Mouse (Mus musculus): Measurements from ENCODE around the gene Dvl3. TPM values are rescaled to one million over a fixed set of nuclear protein-coding genes. Genes with fewer than 3 reads are reported as not detected.

The Dvl3 gene
- polyA plus RNA-seq, 1 experiment from 2014 or later = 58.9 TPM

DNA sequence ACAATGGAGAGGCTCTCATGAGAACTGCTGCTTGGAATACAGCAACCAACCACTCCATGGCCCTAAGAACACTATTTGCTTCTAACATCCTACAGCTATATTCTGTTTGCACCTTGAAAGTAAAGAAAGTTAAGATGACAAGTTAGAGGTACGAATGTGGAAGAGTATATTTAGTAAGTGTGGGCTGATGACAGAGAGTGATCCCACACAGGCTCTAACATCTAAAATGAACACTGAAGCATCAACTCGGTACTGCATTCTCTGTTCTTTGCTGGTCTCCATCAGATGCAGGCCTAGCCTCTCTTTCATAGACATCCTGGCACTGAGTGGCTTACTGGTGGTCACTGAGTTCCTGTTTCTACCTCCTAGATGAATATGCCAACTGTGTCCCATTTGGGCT lies 27.5 kb upstream of the Dvl3 start:
- Histone ChIP-seq H3K27ac (ENCODE audit: low read depth, low read length) (no peak overlapping the region), H3K27me3 (ENCODE audit: control insufficient read depth, insufficient read depth, low read length) (no peaks in the 10 kb centered on the region), H3K9ac (ENCODE audit: low read depth, low read length) (no peak overlapping the region), H3K4me3 (ENCODE audit: low read depth, low read length) (no peak overlapping the region), H3K36me3 (ENCODE audit: control insufficient read depth, insufficient read depth, low read length) (no peaks in the 10 kb centered on the region), H3K4me2 (replicated peaks; ENCODE audit: low read depth, low read length) (no peak overlapping the region), H3K9me3 (ENCODE audit: control insufficient read depth, low read length) (no peaks in the 10 kb centered on the region), H3K4me1 (replicated peaks; ENCODE audit: control insufficient read depth, insufficient read depth, low read length) (no peaks in the 10 kb centered on the region)
- ATAC-seq (ENCODE audit: low FRiP score) (no peak), DNase-seq (ENCODE audit: low spot score) (no peak)
- 86% methylated on average over 2 of the region's 2 CpGs for WGBS

DNA sequence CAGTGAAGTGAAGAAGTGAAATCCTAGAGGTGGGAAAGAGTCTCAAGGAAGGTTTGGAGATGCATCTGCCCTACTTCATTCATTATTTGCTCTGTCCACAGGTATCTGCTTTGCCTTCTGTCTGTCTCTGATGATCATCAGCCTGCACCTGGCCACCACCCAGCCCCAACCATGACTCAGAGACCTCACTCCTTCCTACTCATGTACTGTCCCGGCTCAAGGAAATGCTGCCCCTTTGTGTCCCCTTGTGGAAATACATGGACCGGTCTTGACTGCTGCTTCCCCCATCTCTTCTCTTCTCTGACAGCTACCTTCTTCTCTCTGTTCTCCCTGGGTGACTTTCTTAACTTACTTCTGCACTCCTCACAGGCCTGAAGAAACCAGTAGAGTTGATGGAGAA lies 26.2 kb upstream of the Dvl3 start:
- Histone ChIP-seq H3K4me3 (ENCODE audit: low read depth, low read length) (no peak overlapping the region), H3K9ac (ENCODE audit: low read depth, low read length) (no peak overlapping the region), H3K4me1 (replicated peaks; ENCODE audit: control insufficient read depth, insufficient read depth, low read length) (no peaks in the 10 kb centered on the region), H3K4me2 (replicated peaks; ENCODE audit: low read depth, low read length) (no peak overlapping the region), H3K27ac (ENCODE audit: low read depth, low read length) (no peak overlapping the region), H3K36me3 (ENCODE audit: control insufficient read depth, insufficient read depth, low read length) (no peaks in the 10 kb centered on the region), H3K9me3 (ENCODE audit: control insufficient read depth, low read length) (no peaks in the 10 kb centered on the region), H3K27me3 (ENCODE audit: control insufficient read depth, insufficient read depth, low read length) (no peaks in the 10 kb centered on the region)
- DNase-seq (ENCODE audit: low spot score) (no peak), ATAC-seq (ENCODE audit: low FRiP score) (no peak)
- 46% methylated on average over 2 of the region's 2 CpGs for WGBS

DNA sequence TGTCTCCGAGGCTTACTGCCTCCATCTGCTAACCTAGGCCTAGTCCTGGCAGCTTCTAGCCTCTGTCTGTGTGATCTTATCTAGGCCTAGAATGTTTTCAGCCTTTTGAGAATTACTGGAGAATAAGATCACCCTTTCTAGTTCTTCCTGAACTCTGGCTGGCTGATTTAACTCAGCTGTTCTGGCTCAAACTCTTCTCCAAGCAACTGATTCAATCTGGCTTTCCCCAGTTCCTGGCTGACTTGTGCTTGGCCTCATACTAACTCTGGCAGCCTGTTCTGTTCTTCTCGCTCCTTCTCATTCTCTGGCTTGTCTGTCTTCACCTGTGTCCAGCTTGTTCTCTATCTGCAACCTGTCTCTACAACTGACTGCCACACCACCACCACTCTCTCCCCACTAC lies 25.5 kb upstream of the Dvl3 start:
- Histone ChIP-seq H3K4me2 (replicated peaks; ENCODE audit: low read depth, low read length) (no peak overlapping the region), H3K27ac (ENCODE audit: low read depth, low read length) (no peak overlapping the region), H3K4me3 (ENCODE audit: low read depth, low read length) (no peak overlapping the region), H3K9me3 (ENCODE audit: control insufficient read depth, low read length) (no peaks in the 10 kb centered on the region), H3K9ac (ENCODE audit: low read depth, low read length) (no peak overlapping the region), H3K4me1 (replicated peaks; ENCODE audit: control insufficient read depth, insufficient read depth, low read length) (no peaks in the 10 kb centered on the region), H3K27me3 (ENCODE audit: control insufficient read depth, insufficient read depth, low read length) (no peaks in the 10 kb centered on the region), H3K36me3 (ENCODE audit: control insufficient read depth, insufficient read depth, low read length) (no peaks in the 10 kb centered on the region)
- DNase-seq (ENCODE audit: low spot score) (no peak), ATAC-seq (ENCODE audit: low FRiP score) (no peak)
- 84% methylated on average over 2 of the region's 2 CpGs for WGBS

DNA sequence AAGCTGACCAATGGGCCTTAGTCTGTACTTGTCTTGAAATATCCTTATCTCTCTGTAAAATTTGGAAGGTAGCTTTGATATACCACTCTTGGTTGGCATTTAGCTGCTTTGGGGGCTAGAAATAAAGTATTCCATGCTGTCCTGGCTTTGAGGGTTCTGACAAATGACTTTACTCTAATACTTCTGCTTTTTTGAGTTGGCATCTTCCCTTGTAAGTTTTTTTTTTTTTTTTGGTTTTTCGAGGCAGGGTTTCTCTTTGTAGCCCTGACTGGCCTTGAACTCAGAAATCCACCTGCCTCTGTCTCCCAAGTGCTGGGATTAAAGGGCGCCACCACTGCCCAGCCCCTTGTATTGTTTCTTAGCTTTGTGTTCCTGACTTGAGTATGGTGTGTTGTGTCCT lies 23.3 kb upstream of the Dvl3 start:
- no peak for ATAC-seq (ENCODE audit: low FRiP score)
- Histone ChIP-seq H3K4me2 (replicated peaks; ENCODE audit: low read depth, low read length) (no peak overlapping the region), H3K36me3 (ENCODE audit: control insufficient read depth, insufficient read depth, low read length) (no peaks in the 10 kb centered on the region), H3K27me3 (ENCODE audit: control insufficient read depth, insufficient read depth, low read length) (peaks cover 9% of the 10 kb centered on the region), H3K9ac (ENCODE audit: low read depth, low read length) (no peak overlapping the region), H3K27ac (ENCODE audit: low read depth, low read length) (no peak overlapping the region), H3K9me3 (ENCODE audit: control insufficient read depth, low read length) (no peaks in the 10 kb centered on the region), H3K4me3 (ENCODE audit: low read depth, low read length) (no peak overlapping the region), H3K4me1 (replicated peaks; ENCODE audit: control insufficient read depth, insufficient read depth, low read length) (no peaks in the 10 kb centered on the region)
- DNase-seq (ENCODE audit: low spot score) = no peak
- WGBS = 75% methylated on average over 2 of the region's 2 CpGs

DNA sequence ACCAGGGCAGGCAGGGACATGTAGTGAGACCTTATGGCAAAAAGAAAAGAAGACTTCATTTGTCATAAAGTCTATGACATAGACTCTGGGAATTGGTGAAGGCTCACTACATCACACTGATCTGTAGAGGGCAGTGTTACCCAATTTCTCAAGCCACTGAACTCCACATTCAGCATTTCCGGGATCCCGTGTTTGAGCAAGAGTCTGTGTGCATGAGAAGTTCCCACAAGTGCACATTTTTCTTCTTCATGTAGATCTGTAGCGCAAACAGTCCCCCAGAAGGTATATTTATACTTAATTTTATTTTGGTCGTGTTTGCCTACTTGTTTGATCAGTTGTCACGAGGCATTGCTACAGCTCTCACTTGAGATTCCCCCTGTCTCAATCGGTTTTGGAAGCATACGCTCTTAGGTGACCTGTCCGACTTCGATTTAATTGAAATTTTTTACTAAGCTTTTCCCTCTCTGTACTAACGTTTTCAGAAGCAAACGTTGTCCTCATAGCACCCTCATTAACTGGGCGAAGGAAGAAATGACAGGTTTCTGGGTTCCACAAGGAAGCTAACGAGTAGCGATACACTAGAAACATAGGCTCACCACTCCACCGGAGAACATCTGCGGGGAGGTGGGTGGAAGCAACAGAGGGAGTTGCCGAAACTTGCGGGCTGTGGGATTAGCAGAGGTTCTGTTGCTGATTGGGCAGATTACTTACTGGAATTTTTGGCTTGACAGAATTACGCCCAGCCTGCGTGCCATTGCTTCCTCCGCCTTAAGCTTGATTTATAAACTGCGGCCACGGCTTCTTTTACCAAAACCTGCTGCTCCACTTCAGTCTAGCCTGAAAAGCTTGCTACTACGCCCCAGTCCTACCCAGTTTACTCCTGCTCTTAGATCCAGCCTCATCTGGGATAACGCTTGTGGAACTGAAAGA lies 19.8 kb upstream of the Dvl3 start:
- H3K27me3 ChIP-seq (ENCODE audit: control insufficient read depth, insufficient read depth, low read length) = peaks cover 9% of the 10 kb centered on the region
- H3K9ac ChIP-seq (ENCODE audit: low read depth, low read length) = 0 out of 2 replicates have a peak overlapping the region, but pooled peaks have one; percentile 2
- H3K36me3 ChIP-seq (ENCODE audit: control insufficient read depth, insufficient read depth, low read length) = peaks cover 2% of the 10 kb centered on the region; the same call in 1 of the 2 replicates
- peak overlapping the region; percentile 9 for H3K4me3 ChIP-seq (ENCODE audit: low read depth, low read length)
- peak overlapping the region; percentile 33 for H3K4me2 ChIP-seq (replicated peaks; ENCODE audit: low read depth, low read length)
- H3K27ac ChIP-seq (ENCODE audit: low read depth, low read length) = no peak overlapping the region
- H3K4me1 ChIP-seq (replicated peaks; ENCODE audit: control insufficient read depth, insufficient read depth, low read length) = no peaks in the 10 kb centered on the region
- WGBS = 23% methylated on average over 25 of the region's 25 CpGs
- peak; percentile 76 for DNase-seq (ENCODE audit: low spot score)
- no peak for ATAC-seq (ENCODE audit: low FRiP score)
- H3K9me3 ChIP-seq (ENCODE audit: control insufficient read depth, low read length) = no peaks in the 10 kb centered on the region

DNA sequence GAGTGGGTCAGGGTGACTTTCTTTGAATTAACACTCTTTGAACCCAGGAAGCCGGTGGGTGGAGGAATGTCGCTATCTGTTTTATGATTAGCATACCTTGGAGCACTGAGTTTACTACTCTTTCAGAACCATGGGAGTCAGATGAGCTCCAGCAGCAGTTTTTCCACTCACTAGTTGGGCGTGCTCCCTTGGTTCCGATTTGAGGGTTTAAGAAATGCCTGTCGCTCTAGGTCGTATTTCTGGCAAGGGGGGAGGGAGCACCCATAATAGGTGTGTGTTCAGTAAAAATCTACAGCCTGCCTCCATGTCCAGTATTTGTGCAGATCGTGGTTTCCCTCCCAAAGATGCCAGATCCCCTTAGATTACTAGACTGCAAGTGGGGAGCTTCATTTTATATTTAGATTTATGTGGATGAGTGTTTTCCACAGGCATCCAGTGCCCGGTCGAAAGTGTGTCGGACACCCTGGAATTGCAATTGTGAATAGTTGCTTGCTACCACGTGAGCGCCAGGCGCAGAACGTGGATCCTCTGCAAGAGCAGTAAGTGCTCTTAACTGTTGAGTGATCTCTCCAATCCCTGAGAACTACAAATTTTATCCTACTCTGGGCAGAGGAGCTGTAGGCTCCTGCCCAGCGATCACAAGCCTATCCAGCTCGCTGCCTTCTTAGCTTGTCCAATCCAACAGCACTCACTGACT lies 18.7 kb upstream of the Dvl3 start:
- H3K9me3 ChIP-seq (ENCODE audit: control insufficient read depth, low read length) = no peaks in the 10 kb centered on the region
- peak overlapping the region; percentile 94 for H3K4me3 ChIP-seq (ENCODE audit: low read depth, low read length)
- DNase-seq (ENCODE audit: low spot score) (no peak), ATAC-seq (ENCODE audit: low FRiP score) (0 out of 2 replicates have a peak, but pooled peaks have one; percentile 1)
- H3K36me3 ChIP-seq (ENCODE audit: control insufficient read depth, insufficient read depth, low read length) = peaks cover 12% of the 10 kb centered on the region
- peaks cover 9% of the 10 kb centered on the region for H3K27me3 ChIP-seq (ENCODE audit: control insufficient read depth, insufficient read depth, low read length)
- peak overlapping the region; percentile 62 for H3K4me2 ChIP-seq (replicated peaks; ENCODE audit: low read depth, low read length)
- H3K4me1 ChIP-seq (replicated peaks; ENCODE audit: control insufficient read depth, insufficient read depth, low read length) = no peaks in the 10 kb centered on the region
- peak overlapping the region; percentile 81; the same call in 1 of the 2 replicates for H3K27ac ChIP-seq (ENCODE audit: low read depth, low read length)
- 11% methylated on average over 16 of the region's 16 CpGs for WGBS
- H3K9ac ChIP-seq (ENCODE audit: low read depth, low read length) = peak overlapping the region; percentile 92

DNA sequence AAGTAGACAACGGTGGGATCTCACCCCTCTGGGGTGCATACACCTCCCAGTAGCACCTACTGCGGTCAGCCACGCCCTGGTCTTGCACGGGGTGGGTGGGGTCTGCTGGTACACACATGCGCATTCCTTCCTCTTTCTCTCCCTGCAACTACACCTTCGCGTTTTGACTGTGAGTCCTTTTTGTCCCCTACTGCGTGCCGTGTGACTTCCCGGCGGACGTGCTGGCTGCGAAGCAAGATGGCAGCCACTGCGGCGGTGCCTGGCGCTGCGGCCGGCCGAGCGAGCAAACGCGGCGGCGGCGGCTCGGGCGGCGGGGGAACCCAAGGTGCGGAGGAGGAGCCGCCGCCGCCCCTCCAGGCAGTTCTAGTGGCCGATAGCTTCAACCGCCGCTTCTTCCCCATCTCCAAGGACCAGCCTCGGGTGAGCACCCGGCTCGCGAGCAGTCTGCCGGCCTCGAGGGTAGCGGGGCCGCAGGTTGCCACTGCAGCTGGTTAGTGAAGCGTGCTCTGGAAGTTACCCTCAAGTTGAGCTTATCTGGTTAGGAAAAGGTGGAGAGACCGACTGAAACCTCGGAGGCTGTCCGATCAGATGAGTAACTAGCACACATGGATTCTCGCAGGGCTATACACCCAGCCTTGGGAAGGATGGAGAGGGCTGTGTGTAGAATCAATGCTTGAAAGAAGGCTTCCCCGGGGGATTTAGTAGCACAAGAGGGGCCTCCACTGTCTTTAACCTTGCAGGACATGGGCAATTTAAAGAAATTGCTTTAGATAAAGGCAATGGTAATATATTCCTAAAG lies 17.9 kb upstream of the Dvl3 start, which contains the start of gene Eif2b5:
Eif2b5 (plus strand) TSS at position 141 of the 799 bp plus-strand sequence.
- peak; percentile 88 for DNase-seq (ENCODE audit: low spot score)
- Histone ChIP-seq H3K4me1 (replicated peaks; ENCODE audit: control insufficient read depth, insufficient read depth, low read length) (no peaks in the 10 kb centered on the region), H3K9me3 (ENCODE audit: control insufficient read depth, low read length) (no peaks in the 10 kb centered on the region), H3K4me2 (replicated peaks; ENCODE audit: low read depth, low read length) (peak within 1 kb of the TSS; percentile 62), H3K27ac (ENCODE audit: low read depth, low read length) (peak within 1 kb of the TSS; percentile 81), H3K27me3 (ENCODE audit: control insufficient read depth, insufficient read depth, low read length) (peaks cover 9% of the 10 kb centered on the region), H3K4me3 (ENCODE audit: low read depth, low read length) (peak within 1 kb of the TSS; percentile 94), H3K9ac (ENCODE audit: low read depth, low read length) (peak within 1 kb of the TSS; percentile 92), H3K36me3 (ENCODE audit: control insufficient read depth, insufficient read depth, low read length) (peaks cover 19% of the 10 kb centered on the region)
- ATAC-seq (ENCODE audit: low FRiP score) = peak; percentile 93
- under 1% methylated on average over 49 of the region's 49 CpGs for WGBS

DNA sequence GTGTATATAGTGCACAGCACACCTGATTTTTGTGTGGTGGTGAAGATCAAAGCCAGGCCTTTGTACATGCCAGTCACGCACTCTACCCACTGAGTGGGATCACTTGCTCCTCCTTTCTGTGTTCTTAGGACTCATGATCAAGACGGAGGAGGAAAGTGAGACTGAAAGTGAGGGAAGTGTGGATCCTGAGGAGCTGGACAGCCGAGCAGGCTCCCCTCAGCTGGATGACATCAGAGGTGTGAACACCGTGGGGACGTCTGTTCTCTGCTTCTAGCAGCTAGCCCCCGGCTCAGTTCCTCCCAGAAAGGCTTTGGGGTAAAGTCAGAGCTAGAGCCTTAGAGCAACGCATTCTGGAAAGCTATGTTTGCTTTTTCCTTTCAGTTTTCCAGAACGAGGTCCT lies 10.8 kb upstream of the Dvl3 start:
- WGBS = 90% methylated on average over 8 of the region's 8 CpGs
- Histone ChIP-seq H3K4me3 (ENCODE audit: low read depth, low read length) (no peak overlapping the region), H3K9ac (ENCODE audit: low read depth, low read length) (no peak overlapping the region), H3K4me1 (replicated peaks; ENCODE audit: control insufficient read depth, insufficient read depth, low read length) (no peaks in the 10 kb centered on the region), H3K9me3 (ENCODE audit: control insufficient read depth, low read length) (no peaks in the 10 kb centered on the region), H3K27me3 (ENCODE audit: control insufficient read depth, insufficient read depth, low read length) (no peaks in the 10 kb centered on the region), H3K27ac (ENCODE audit: low read depth, low read length) (no peak overlapping the region), H3K36me3 (ENCODE audit: control insufficient read depth, insufficient read depth, low read length) (peaks cover 36% of the 10 kb centered on the region), H3K4me2 (replicated peaks; ENCODE audit: low read depth, low read length) (no peak overlapping the region)
- no peak for DNase-seq (ENCODE audit: low spot score)
- no peak for ATAC-seq (ENCODE audit: low FRiP score)

Measured in hindbrain, embryonic 11.5 days (tissue).